Mouse (Mus musculus) myocyte (in vitro differentiated cells): ENCODE data around the gene Mrps25.

Experiments used
- CEBPB ChIP-seq: IDR thresholded peaks from 2 replicates; pipeline ENCODE4 v1.6.1; 2011; ENCODE audit warnings: mild to moderate bottlenecking, moderate library complexity; ENCODE audit not compliant: poor library complexity, insufficient read depth, severe bottlenecking
- E2F4 ChIP-seq: IDR thresholded peaks from one replicate; pipeline ENCODE4 v1.6.1; 2011; ENCODE audit warnings: mild to moderate bottlenecking, control low read depth, moderate library complexity; ENCODE audit not compliant: insufficient read depth
- MAX ChIP-seq: IDR thresholded peaks from one replicate; pipeline ENCODE4 v1.6.1; 2011; ENCODE audit warnings: low read depth, mild to moderate bottlenecking, control low read depth
- MYOD1 ChIP-seq, 3 experiments: IDR thresholded peaks; one replicate each; pipeline ENCODE4 v1.6.1; 2011; ENCODE audit warnings: control low read depth in 2 of 3, low read depth in 2 of 3, mild to moderate bottlenecking in 2 of 3, moderate library complexity in 1 of 3; ENCODE audit not compliant: insufficient read length in 2 of 3, control insufficient read depth in 1 of 3
- MYOG ChIP-seq, 3 experiments: IDR thresholded peaks; one replicate each; pipeline ENCODE4 v1.6.1; 2011; ENCODE audit warnings: control low read depth in 2 of 3, low read depth in 2 of 3, mild to moderate bottlenecking in 2 of 3; ENCODE audit not compliant: insufficient read length in 2 of 3, control insufficient read depth in 1 of 3, insufficient read depth in 1 of 3
- POLR2A ChIP-seq: IDR thresholded peaks from one replicate; pipeline ENCODE4 v1.6.1; 2011; ENCODE audit warnings: low read depth, mild to moderate bottlenecking, control low read depth, moderate library complexity; ENCODE audit not compliant: insufficient read length
- POLR2AphosphoS2 ChIP-seq: IDR thresholded peaks from one replicate; pipeline ENCODE4 v1.6.1; 2011; ENCODE audit warnings: low read depth, control low read depth; ENCODE audit not compliant: insufficient read length
- REST ChIP-seq: IDR thresholded peaks from one replicate; pipeline ENCODE4 v1.6.1; 2011; ENCODE audit warnings: mild to moderate bottlenecking, control low read depth, moderate library complexity; ENCODE audit not compliant: insufficient read depth, insufficient read length
- SRF ChIP-seq: IDR thresholded peaks from one replicate; pipeline ENCODE4 v1.6.1; 2011; ENCODE audit warnings: low read depth; ENCODE audit not compliant: control insufficient read depth, insufficient read length
- TCF12 ChIP-seq: IDR thresholded peaks from one replicate; pipeline ENCODE4 v1.6.1; 2011; ENCODE audit warnings: mild to moderate bottlenecking, control low read depth; ENCODE audit not compliant: poor library complexity, insufficient read depth, severe bottlenecking
- USF1 ChIP-seq: IDR thresholded peaks from one replicate; pipeline ENCODE4 v1.6.1; 2011; ENCODE audit warnings: low read depth, mild to moderate bottlenecking, control low read depth, moderate library complexity

DNA sequence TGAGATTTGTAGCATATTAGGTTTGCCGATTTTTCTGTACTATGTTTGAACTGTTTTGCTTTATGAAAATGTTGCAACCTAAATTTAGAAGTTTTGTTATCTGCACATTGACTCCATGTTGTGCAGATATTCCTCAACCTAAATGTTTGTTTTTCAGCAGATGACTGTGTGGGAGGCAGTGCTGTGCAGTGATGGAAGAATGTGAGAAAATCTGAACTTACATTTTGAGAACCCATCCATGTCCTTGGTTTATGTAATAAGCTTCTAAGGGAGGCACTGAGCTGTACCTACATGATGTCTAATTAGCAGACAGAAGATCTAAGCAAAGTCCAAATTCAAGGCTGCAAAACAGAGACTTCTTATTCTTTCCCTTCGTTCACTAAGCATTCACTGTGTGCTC is 50.2 kb downstream of the Mrps25 start:
- TF ChIP-seq POLR2A (no peak), USF1 (no peak), E2F4 (no peak), MYOD1 (IDR thresholded peaks at IDR 0.05; ENCODE audit: control insufficient read depth in 1 of 3, insufficient read length in 2 of 3, low read depth in 2 of 3) (no peak), MYOG (IDR thresholded peaks at IDR 0.05; ENCODE audit: control insufficient read depth in 1 of 3, insufficient read depth in 1 of 3, insufficient read length in 2 of 3, low read depth in 2 of 3) (no peak), SRF (no peak), TCF12 (no peak), MAX (no peak), REST (no peak), CEBPB (no peak), POLR2AphosphoS2 (no peak)
